Mouse (Mus musculus) neural tube, embryonic 14.5 days (tissue): ENCODE results near the gene Gm20388. TPM values are rescaled to one million over a fixed set of nuclear protein-coding genes. Genes with fewer than 3 reads are reported as not detected.

ENCODE experiments used
- ATAC-seq: fragments of 200-750 bp; cut with Nextera tagmentation; 2 replicates; pipeline ENCODE4 v1.8.0; 2017; ENCODE audit warnings: low read depth, mild to moderate bottlenecking, moderate TSS enrichment, moderate library complexity
- H3K27ac ChIP-seq: fragments of 300-500 bp; sonication (generic); 2 replicates; pipeline ENCODE4 v1.5.1; 2014; ENCODE audit warnings: low read depth, mild to moderate bottlenecking, control low read depth, low read length, moderate library complexity, mixed read lengths
- H3K27me3 ChIP-seq: fragments of 300-500 bp; sonication (generic); 2 replicates; pipeline ENCODE4 v1.6.1; 2014; ENCODE audit warnings: low read length; ENCODE audit not compliant: control insufficient read depth, insufficient read depth
- H3K36me3 ChIP-seq: fragments of 300-500 bp; sonication (generic); 2 replicates; pipeline ENCODE4 v1.6.1; 2014; ENCODE audit warnings: low read length, mixed read lengths; ENCODE audit not compliant: control insufficient read depth, insufficient read depth
- H3K4me1 ChIP-seq: fragments of 300-500 bp; sonication (generic); 2 replicates; pipeline ENCODE4 v1.6.1; 2014; ENCODE audit warnings: low read length; ENCODE audit not compliant: control insufficient read depth, insufficient read depth
- H3K4me2 ChIP-seq: fragments of 300-500 bp; sonication (generic); 2 replicates; pipeline ENCODE4 v1.6.1; 2014; ENCODE audit warnings: mild to moderate bottlenecking, low read depth, low read length, control low read depth
- H3K4me3 ChIP-seq: fragments of 300-500 bp; sonication (generic); 2 replicates; pipeline ENCODE4 v1.5.1; 2014; ENCODE audit warnings: low read depth, low read length, control low read depth, mixed read lengths
- H3K9ac ChIP-seq: fragments of 300-500 bp; sonication (generic); replicated peaks from 2 replicates; pipeline ENCODE4 v1.6.1; 2014; ENCODE audit warnings: low read depth, mild to moderate bottlenecking, control low read depth, low read length, mixed read lengths
- H3K9me3 ChIP-seq: fragments of 300-500 bp; sonication (generic); 2 replicates; pipeline ENCODE4 v1.6.1; 2016; ENCODE audit warnings: low read length; ENCODE audit not compliant: control insufficient read depth
- WGBS: fragments of 180-500 bp; shearing (Covaris S2); extraction: QIAGEN DNeasy Blood & Tissue Kit; methylation state at CpG from one replicate; pipeline ENCODE4 v1.1.7; 2014; 5-methylcytosine and 5-hydroxymethylcytosine counted together
- polyA plus RNA-seq: library from polyadenylated mRNA; unstranded; fragments of >200 nt; fragmentation: Nextera tagmentation; extraction: Ambion mirVana; gene quantifications from 2 replicates; pipeline ENCODE4 v1.2.1, GENCODE M21; 2014

Gm20388 gene
- polyA plus RNA-seq, 1 experiment from 2014 or later = 10.3 TPM

GRCm38 (mm10) chr8:123113908-123114469 lies 3203.3 kb downstream of the Gm20388 start:
- WGBS = 64% methylated on average over 2 of the region's 2 CpGs
- H3K9ac ChIP-seq = no peak overlapping the region
- H3K27me3 ChIP-seq = peaks cover 27% of the 10 kb centered on the region
- H3K4me1 ChIP-seq = peaks cover 13% of the 10 kb centered on the region; the same call in 1 of the 2 replicates
- ATAC-seq = no peak
- no peak overlapping the region for H3K4me3 ChIP-seq
- H3K9me3 ChIP-seq = no peaks in the 10 kb centered on the region
- H3K36me3 ChIP-seq = no peaks in the 10 kb centered on the region
- H3K27ac ChIP-seq = no peak overlapping the region
- H3K4me2 ChIP-seq = no peak overlapping the region

GRCm38 (mm10) chr8:123114644-123115043 lies 3204.0 kb downstream of the Gm20388 start:
- Histone ChIP-seq H3K27me3 (peaks cover 33% of the 10 kb centered on the region), H3K4me3 (no peak overlapping the region), H3K9me3 (no peaks in the 10 kb centered on the region), H3K9ac (no peak overlapping the region), H3K4me1 (peaks cover 13% of the 10 kb centered on the region; the same call in 1 of the 2 replicates), H3K27ac (no peak overlapping the region), H3K36me3 (no peaks in the 10 kb centered on the region), H3K4me2 (no peak overlapping the region)
- 79% methylated on average over 3 of the region's 3 CpGs for WGBS
- no peak for ATAC-seq

DNA sequence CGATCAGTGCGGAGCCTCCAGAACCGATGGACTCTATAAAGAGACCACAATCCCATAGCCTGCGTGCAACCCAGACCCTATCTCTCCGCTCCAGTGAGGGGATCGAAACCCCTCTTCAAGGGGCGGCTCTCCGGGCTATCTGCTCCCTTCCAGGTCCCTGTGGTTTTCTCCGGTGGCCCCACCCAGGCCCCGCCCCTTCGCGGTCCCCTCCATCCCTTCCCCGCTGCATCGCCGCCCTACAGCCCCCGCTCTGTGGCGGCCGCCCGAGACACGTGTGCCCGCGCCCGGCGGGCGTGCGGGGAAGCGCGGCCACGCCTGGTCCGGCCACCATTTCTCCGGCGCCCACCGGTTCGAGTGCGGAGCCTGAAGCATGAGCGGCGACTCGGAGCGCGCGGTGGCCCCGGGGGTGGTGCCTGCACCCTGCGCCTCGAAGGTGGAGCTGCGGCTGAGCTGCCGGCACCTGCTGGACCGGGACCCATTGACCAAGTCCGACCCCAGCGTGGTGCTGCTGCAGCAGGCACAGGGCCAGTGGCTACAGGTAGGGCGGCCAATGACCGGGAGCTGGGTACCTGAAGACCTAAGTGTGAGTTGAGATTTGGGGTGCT lies 3206.6 kb downstream of the Gm20388 start, which contains the start of gene Cpne7:
Gene Cpne7, plus strand, starts transcription at position 248 of the 605 bp plus-strand sequence.
- Histone ChIP-seq H3K4me2 (peak within 1 kb of the TSS; percentile 70), H3K4me1 (peaks cover 13% of the 10 kb centered on the region; the same call in 1 of the 2 replicates), H3K27me3 (peaks cover 34% of the 10 kb centered on the region), H3K27ac (no peak within 1 kb of the TSS), H3K36me3 (no peaks in the 10 kb centered on the region), H3K4me3 (peak within 1 kb of the TSS; percentile 35), H3K9me3 (no peaks in the 10 kb centered on the region), H3K9ac (peak within 1 kb of the TSS; percentile 50)
- WGBS = 2% methylated on average over 51 of the region's 51 CpGs
- no peak for ATAC-seq

- Histone ChIP-seq H3K4me2 (peak overlapping the region; percentile 70), H3K27me3 (peaks cover 34% of the 10 kb centered on the region), H3K9me3 (no peaks in the 10 kb centered on the region), H3K27ac (no peak overlapping the region), H3K4me1 (peaks cover 13% of the 10 kb centered on the region; the same call in 1 of the 2 replicates), H3K4me3 (peak overlapping the region; percentile 35), H3K36me3 (no peaks in the 10 kb centered on the region), H3K9ac (peak overlapping the region; percentile 50; the same call in 1 of the 2 replicates)
- no peak for ATAC-seq
- 2% methylated on average over 17 of the region's 17 CpGs for WGBS
These were observed 3207.1 kb downstream of the Gm20388 start for GRCm38 (mm10) chr8:123117744-123118143.

DNA sequence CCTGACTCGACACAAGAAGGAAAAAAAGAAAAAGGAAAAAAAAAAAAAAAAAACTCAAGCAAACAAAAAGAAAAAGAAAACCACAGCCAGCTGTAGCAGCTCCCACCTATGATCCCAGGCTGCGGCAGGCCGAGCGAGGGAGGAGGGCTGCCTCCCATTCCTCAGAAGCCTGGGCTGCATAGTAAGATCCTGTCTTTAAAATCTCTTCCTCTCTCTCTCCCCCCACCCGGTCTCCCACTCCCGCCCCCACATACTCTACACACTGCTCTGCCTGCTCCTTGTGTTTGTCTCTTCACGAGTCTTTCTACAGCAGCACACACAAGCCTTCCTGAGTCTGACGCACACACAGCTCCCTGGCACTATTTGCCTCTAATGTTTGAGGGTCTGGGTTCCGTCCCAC lies 3211.4 kb downstream of the Gm20388 start:
- Histone ChIP-seq H3K36me3 (no peaks in the 10 kb centered on the region), H3K4me3 (no peak overlapping the region), H3K27ac (no peak overlapping the region), H3K4me2 (no peak overlapping the region), H3K27me3 (peaks cover 23% of the 10 kb centered on the region), H3K9me3 (no peaks in the 10 kb centered on the region), H3K4me1 (peaks cover 10% of the 10 kb centered on the region; the same call in 1 of the 2 replicates), H3K9ac (no peak overlapping the region)
- no peak for ATAC-seq
- WGBS = 72% methylated on average over 9 of the region's 9 CpGs

- H3K4me2 ChIP-seq = no peak overlapping the region
- H3K27ac ChIP-seq = no peak overlapping the region
- ATAC-seq = no peak
- H3K9ac ChIP-seq = no peak overlapping the region
- H3K4me1 ChIP-seq = peaks cover 4% of the 10 kb centered on the region; the same call in 1 of the 2 replicates
- 77% methylated on average over 5 of the region's 5 CpGs for WGBS
- peaks cover 18% of the 10 kb centered on the region for H3K27me3 ChIP-seq
- H3K9me3 ChIP-seq = no peaks in the 10 kb centered on the region
- H3K4me3 ChIP-seq = no peak overlapping the region
- no peaks in the 10 kb centered on the region for H3K36me3 ChIP-seq
These were observed 3212.0 kb downstream of the Gm20388 start for GRCm38 (mm10) chr8:123122670-123123069.

DNA sequence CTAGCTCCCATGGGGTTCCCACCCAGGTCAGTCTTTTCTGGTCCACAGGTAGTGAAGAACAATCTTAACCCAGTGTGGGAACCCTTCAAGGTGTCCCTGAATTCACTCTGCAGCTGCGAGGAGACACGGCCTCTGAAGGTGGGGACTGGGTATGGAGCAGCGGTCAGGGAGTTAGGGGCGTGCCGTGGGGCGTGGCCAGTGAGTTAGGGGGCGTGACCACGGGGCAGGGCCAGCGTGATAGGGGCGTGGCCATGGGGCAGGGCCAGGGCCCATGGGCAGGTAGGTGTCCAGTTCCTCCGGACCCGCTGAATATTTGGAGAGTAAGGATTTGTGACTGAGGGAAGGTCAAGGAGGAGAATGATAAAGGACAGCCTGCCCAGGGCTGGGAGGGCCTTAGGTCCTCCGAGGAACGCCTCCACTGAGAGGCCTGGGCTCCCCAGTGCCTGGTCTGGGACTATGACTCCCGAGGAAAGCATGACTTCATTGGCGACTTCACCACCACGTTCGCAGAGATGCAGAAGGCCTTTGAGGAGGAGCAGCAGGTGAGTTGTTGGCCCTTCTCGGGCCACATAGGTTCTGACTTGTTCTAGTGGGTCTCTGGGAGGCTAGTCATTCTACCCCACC lies 3215.7 kb downstream of the Gm20388 start:
- WGBS = 3% methylated on average over 19 of the region's 19 CpGs
- ATAC-seq = no peak
- H3K4me3 ChIP-seq = no peak overlapping the region
- no peaks in the 10 kb centered on the region for H3K9me3 ChIP-seq
- no peaks in the 10 kb centered on the region for H3K4me1 ChIP-seq
- no peak overlapping the region for H3K9ac ChIP-seq
- no peak overlapping the region for H3K27ac ChIP-seq
- no peak overlapping the region for H3K4me2 ChIP-seq
- no peaks in the 10 kb centered on the region; the same call in 1 of the 2 replicates for H3K27me3 ChIP-seq
- H3K36me3 ChIP-seq = no peaks in the 10 kb centered on the region

- no peak overlapping the region for H3K4me2 ChIP-seq
- H3K27ac ChIP-seq = no peak overlapping the region
- 75% methylated on average over 9 of the region's 9 CpGs for WGBS
- H3K4me3 ChIP-seq = no peak overlapping the region
- no peaks in the 10 kb centered on the region; the same call in 1 of the 2 replicates for H3K27me3 ChIP-seq
- peaks cover 5% of the 10 kb centered on the region; the same call in 1 of the 2 replicates for H3K4me1 ChIP-seq
- no peak for ATAC-seq
- no peaks in the 10 kb centered on the region for H3K36me3 ChIP-seq
- no peaks in the 10 kb centered on the region for H3K9me3 ChIP-seq
- no peak overlapping the region for H3K9ac ChIP-seq
These were observed 3220.4 kb downstream of the Gm20388 start for GRCm38 (mm10) chr8:123131041-123131440.

- no peak overlapping the region for H3K9ac ChIP-seq
- no peak for ATAC-seq
- H3K36me3 ChIP-seq = no peaks in the 10 kb centered on the region
- no peak overlapping the region for H3K4me2 ChIP-seq
- no peak overlapping the region for H3K27ac ChIP-seq
- WGBS = 98% methylated on average over 2 of the region's 2 CpGs
- H3K9me3 ChIP-seq = no peaks in the 10 kb centered on the region
- H3K4me1 ChIP-seq = peaks cover 5% of the 10 kb centered on the region; the same call in 1 of the 2 replicates
- H3K27me3 ChIP-seq = no peaks in the 10 kb centered on the region
- H3K4me3 ChIP-seq = no peak overlapping the region
These were observed 3222.3 kb downstream of the Gm20388 start for GRCm38 (mm10) chr8:123132953-123133352.
